Mouse (Mus musculus): ENCODE data around the gene Poldip2.

- no peak for TF ChIP-seq CTCF (IDR thresholded peaks at IDR 0.05; ENCODE audit: low read depth)
- TF ChIP-seq EP300 (IDR thresholded peaks at IDR 0.05; ENCODE audit: low read depth): no peak
Observed at GRCm38 (mm10) chr11:78501529-78501928, 10.5 kb upstream of the Poldip2 start.

Measured in liver, postnatal 0 days (tissue).